Mouse (Mus musculus): ENCODE data around the gene Dnah7c.

The Dnah7c gene

DNA sequence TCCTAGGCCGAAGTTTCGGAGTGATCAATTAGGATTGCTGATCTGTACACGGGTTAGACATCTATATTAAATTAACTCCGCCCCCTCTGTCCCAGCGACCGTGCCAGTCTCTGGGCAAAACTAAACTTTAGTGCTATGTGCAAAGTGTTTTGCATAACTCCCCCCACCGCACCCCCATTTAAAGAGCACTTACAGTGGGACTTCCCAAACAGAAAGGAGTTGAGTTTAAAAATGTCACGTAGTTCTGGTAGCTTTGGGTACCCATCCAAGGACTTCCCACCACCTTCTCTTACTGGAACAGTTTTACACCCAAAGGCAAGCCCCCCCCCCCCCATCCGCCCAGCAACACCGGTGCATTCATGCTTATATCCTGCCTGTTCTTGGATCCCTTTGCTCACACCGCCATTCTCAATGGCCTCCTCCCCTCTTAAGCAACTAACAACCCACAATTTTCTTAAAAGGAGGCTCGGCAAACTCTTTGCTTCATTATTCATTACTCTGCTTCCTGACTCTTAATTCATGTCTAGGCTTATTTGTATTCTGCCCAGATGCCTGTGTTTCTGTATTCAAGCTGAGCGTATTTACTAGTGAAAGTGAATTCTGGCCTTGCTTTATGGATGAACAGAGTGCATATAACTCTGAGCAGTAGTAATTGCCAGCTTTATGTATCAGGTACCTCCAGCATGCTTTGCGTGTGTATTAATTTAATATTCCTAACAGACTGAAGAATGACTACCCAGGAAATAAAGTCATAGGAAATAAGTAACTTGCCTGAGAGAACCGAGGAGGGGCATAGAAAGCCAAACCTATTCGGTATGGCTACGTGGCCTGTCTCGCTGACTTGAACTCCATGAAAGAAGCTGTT is 428.9 kb downstream of the Dnah7c start:
- DNase-seq (ENCODE audit: low spot score in 2 of 2): peak in 1 of 2 experiments; percentile 80

- DNase-seq (ENCODE audit: low spot score in 2 of 2): peak in 1 of 2 experiments; percentile 23
Observed at GRCm38 (mm10) chr1:46856498-46856897, 431.1 kb downstream of the Dnah7c start.

Data from spleen, postnatal 10 days (tissue).